Mouse (Mus musculus) adrenal gland, postnatal 14 days (tissue): Measurements from ENCODE around the gene Vps13d. TPM values are rescaled to one million over a fixed set of nuclear protein-coding genes. Genes with fewer than 3 reads are reported as not detected.

ENCODE experiments used
- DNase-seq: peaks from one replicate; pipeline ENCODE4 v3.0.0; 2021; ENCODE audit warnings: mixed read lengths
- long read RNA-seq, 2 experiments: library from polyadenylated mRNA; stranded (forward); transcript quantifications; one replicate each; pipeline ENCODE4 v2.0.0; 2021
- total RNA-seq: library from RNA; stranded (reverse); gene quantifications from 2 replicates; pipeline ENCODE4 v1.2.3, GENCODE M21; 2021

Vps13d gene
- total RNA-seq = 47.6 and 52.2 TPM in 2 replicates
- long read RNA-seq, experiment 1, partial matches to known transcripts = 3 of 6 reads
- long read RNA-seq, experiment 1, other reads (novel, unspliced or antisense) = 3 of 6 reads
- long read RNA-seq, experiment 2, partial matches to known transcripts = 2 of 7 reads
- long read RNA-seq, experiment 2, other reads (novel, unspliced or antisense) = 5 of 7 reads

DNA sequence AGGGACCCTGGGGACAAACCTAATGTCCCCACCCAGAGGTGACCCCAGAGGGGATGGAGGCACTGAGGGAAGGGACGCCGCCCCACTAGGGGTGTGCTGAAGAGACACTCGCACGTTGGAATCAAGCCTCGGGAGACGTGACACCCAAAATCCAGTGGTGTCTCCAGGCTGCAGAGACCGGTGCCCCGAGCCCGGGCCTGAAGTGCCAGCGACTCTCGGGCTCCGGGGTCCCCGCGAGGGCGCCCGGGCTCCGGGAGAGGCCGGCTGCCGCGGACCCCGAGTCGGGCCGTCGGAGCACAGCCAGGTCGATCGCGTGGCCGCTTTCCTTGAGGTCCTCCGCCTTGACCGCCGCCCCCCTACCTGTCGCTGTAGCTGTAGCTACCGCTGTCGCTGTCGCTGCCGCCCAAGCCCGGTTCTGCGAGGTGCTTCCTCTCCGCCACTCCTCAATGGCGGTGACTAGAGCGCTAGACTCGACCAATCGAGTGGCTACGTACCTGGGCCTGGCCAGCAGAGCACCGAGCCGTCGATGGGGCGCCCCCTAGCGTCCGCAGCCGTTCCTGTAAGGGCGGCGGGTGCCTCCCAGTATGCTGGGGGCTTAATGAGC lies at the start of gene Vps13d:
Gene Vps13d (minus strand): TSS at position 447 of the 604 bp plus-strand sequence.
- DNase-seq = peak; percentile 96

DNA sequence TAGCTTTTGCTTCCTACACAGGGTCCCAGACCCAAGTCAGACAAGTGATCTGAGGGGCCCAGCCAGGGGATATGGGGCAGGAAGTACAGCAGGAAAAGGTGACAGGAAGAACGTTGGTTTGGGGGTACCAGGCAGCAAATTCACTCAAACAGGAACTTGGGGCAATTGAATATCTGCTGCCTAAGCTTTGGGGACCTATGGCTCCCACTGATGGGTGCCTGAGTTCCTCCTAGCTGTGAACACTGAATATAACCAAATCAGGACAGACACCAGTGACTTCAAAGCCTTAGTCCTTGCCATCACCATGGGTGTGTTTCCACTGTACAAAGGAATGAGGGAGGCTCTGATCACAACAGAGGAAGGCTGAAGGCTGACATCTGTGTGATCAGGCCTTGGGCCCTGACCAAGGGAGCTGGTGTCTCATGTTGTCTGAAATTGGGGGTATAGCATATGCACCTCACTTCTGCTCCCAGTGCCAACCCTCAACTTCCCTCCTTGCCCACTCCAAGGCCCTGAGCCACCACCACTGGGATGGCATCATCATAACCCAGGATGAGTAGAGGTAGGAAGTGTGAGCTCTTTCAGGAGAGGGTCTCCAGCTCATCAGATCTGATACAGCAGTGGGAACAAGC lies 48.0 kb upstream of the Vps13d start:
- no peak for DNase-seq

DNA sequence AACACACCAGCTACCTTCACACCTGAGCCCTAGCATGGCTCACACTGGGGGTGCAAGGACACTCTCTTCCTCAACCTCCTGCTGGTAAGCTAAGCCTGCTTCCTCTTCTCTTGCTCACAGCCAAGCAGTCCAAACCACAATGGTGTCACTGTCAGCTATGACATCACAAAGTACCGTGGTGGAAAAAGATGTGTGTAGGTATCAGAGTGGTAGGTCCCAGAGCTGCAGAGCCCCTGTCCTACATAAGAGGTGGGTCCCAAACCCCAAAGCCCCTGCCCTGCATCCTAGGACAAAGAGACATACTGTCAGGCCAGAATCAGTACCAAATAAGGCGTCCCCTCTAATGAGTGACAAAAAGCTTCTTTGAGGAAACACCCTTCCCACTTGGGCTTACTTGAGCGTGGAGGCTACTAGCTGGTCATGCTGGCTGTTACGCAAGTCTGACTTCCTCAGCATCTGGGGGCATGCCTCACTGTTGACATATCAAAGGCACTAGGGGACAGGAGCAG lies 46.0 kb upstream of the Vps13d start:
- DNase-seq = no peak

- DNase-seq = peak; percentile 46
Observed at GRCm38 (mm10) chr4:145239049-145239830, 44.4 kb upstream of the Vps13d start.

- DNase-seq = no peak
Observed at GRCm38 (mm10) chr4:145236027-145236426, 41.2 kb upstream of the Vps13d start.

- DNase-seq = no peak
Observed at GRCm38 (mm10) chr4:145233487-145234228, 38.9 kb upstream of the Vps13d start.

DNA sequence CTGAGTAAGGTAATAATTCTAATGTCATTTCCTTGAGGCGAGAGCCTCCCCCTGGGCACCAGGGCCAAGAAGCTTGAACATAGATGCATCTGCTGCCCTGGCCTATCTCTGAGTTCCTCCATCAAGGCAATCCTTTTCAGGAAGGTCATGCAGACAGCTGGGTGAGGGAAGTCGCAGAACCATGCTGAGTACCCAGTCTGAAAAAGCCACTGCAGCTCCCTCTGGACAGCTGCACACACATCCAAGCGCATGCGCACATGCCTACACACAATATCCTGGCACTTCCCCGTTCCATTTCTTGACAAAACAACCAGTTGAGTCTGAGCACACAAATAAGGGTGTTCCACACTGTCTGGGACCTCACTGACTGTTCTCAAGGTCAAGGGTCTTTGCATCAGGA lies 36.9 kb upstream of the Vps13d start:
- DNase-seq = no peak

DNA sequence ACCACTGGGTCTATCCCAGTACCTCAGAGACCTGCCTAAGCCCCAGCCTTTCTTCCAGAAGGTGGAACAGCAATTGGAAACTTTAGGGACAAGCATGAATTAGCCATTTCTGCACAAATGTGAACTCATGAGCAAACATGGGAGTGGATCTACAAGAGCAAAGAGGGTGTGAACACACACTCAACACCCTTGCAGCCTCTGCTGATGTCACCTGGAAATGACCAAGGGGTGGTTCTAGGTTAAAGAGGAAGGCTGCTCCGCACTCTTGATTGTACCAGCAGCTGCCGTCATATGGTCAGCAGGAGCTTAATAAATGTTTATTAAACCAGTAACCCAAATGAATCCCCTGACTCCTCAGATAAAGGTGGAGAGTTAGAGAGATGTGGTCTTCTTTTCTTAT lies 35.8 kb upstream of the Vps13d start:
- DNase-seq = no peak

- DNase-seq = no peak
Observed at GRCm38 (mm10) chr4:145229524-145230163, 34.8 kb upstream of the Vps13d start.

DNA sequence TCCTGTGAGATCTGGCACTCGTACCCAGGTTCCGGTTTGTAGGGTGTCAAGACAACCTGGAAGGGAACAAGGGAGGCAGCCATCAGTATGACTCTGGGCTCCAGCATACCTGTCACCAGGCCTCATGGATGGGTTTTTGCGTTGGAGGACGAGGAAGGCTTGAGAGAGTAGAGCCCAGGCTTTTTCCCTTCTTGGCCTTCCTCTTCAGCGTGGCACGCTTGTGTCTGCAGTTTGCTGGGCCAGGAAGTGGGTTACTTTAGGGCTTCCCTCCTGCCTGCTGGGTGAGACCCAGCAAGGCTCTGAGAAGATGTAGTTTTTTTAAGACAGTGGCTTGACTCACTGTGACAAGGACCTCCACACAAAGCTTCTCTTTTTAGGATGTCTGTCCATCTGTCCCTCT lies 34.2 kb upstream of the Vps13d start:
- DNase-seq = no peak

GRCm38 (mm10) chr4:145224613-145225012 lies 29.8 kb upstream of the Vps13d start:
- DNase-seq = no peak

- DNase-seq = no peak
Observed at GRCm38 (mm10) chr4:145222064-145222463, 27.3 kb upstream of the Vps13d start.

DNA sequence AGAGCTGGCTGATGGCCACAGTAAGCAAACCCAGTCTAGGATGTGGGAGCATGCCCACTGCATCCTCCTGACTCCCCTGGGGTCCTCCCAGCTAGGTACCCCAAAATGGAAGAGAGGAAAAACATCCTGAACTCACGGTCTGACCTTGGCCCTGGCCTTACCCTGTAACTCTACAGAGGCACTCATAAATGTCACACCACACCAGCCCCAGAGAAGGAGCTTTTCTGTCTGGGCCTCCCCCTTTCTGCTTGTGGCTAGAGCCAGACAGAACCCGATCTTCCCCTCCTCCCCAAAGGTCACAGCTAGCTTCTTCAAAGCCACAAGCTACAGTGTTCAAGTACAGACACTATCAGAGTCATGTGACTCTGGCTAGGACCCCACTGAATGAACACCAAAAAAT lies 26.6 kb upstream of the Vps13d start:
- peak; percentile 21 for DNase-seq

DNA sequence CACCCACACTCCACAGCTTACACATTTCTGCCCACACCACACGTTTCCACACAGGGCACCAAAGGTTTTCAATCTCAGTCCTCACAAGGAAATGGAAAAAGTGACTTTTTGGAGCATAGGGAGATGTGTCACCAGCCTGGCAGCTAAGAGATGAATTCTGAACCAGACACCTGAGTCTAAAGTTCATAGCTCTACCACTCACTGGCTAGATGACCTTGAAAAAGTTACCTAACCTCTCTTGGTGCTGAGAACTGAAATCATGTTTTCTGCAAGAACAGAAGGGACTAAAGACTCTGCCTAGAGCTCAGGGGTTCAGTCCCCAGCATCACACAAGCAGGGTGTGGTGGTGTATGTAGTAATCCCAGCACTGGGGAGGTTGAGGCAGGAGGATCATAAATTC lies 25.2 kb upstream of the Vps13d start:
- DNase-seq = no peak

DNA sequence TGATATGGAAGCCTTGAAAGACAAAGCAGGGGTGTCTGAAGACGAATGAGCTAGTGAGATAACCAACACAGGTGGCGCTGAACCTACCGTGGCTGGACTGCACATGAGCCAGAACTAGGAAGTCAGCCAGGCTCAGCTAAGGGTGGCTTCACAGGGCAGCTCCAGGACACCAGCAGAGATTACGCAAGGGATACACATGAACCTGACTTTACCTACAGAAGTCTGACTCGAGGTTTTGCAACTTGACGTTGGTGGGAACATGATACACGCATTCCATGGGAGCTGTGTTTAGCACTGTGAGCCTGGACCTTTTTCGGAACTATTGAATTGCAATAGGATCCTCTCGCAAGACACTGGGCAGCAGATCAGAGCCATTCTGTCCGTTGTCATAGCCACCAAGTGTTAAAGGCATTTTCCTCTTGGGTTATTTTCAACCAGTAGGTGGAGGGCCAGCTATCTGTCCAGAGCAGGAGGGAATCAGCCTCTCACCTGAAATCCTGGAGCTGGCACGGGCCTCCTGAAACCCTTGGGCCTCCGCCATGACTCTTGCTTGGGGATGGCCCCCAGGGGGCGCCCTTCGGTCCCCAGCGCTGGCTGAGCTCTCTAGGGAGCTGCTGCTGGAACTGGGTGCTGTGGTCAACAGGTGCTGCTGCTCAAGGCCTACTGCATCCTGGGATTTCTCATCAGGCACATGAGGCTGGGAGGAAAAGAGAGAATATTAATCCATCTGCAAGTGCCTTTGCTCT lies 24.6 kb upstream of the Vps13d start:
- DNase-seq = peak; percentile 72

GRCm38 (mm10) chr4:145217837-145218236 lies 23.0 kb upstream of the Vps13d start:
- DNase-seq = no peak

GRCm38 (mm10) chr4:145217046-145217445 lies 22.2 kb upstream of the Vps13d start:
- DNase-seq = no peak

DNA sequence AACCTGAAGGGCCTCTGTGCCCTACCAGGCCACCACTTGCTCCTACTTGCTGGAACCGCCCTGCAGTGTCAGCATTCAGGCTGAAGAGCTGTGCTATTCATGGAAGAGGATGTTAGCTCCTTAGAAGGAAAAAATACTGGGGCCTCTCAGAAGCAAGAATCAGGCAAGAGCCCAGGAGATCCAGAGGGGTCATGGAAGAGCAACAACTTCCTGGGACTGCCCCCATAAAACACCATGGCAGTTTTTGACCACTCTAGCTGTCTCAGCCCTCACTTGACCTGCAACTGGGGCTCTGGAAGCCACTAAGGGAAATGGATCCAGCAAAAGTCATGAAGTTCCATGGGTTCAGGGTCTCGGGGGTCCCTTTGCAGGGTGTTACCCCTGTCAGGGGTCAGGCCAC lies 20.6 kb upstream of the Vps13d start:
- DNase-seq = no peak

- no peak for DNase-seq
Observed at GRCm38 (mm10) chr4:145214786-145215174, 20.0 kb upstream of the Vps13d start.

DNA sequence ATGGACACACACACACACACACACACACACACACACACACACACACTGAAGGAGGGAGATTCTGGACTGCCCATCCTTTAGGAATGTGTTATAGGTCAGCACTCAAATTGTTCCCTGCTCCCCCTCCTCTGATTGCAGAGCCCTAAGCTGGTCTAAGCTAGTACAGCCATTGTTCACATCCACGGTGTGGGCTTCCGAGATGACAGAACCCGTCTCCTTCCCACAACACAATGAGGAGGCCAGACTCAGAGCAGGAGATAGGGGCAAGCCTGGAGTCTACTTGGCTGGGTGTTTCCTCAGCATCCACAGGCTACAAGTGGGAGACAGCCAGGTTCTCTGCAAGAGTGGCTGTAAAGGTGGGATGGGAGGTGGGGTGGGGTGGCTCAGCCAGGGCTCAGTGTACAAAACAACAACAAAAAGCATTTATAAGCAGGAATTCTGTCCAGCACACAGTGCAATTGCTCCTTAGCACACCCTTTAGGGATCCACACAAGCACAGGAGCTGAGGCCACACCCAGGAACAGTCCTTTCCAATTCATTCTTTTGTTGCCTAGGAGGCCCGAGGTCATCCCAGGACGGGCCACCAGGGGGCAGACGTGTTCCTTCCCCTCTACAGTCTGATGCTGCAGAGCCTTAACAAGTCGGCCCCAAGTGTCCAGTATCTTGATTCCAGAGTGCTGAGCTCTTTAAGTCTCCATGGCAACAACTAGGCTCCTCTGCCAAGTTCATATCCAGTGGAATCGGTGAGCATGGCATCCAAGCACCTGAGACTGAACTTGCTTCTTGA lies 19.4 kb upstream of the Vps13d start:
- DNase-seq = peak; percentile 95
